Mouse (Mus musculus): ENCODE measurements around the gene Serpinb3b. TPM values are rescaled to one million over a fixed set of nuclear protein-coding genes. Genes with fewer than 3 reads are reported as not detected.

Serpinb3b gene
- not detected for polyA plus RNA-seq (2014; fragmentation: Illumina TruSeq; extraction: RNeasy Lipid Tissue Mini Kit (QIAGEN cat#74804); ENCODE audit: low read depth, low replicate concordance)

DNA sequence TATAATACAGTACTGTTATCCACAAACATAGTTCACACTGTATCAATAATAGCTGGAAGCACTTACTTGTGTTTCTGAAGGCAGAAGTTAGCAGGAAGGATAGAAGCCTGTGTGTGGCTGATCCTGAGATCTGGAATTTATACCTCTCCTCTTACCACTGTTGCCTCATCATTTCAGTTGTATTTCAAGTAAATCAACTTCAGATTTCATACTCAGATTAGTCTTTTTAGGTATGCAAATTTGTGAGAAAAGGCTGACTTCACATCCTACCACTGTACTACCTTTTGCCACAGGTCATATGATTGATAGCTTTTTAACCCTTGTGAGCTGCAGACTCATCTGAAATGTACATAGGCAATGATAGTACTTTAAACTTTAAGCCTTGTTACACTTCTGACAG lies at the start of gene Serpinb3b, which contains the start of gene Serpinb3c:
TSS of gene Serpinb3b (minus strand) at position 101 of the 400 bp plus-strand sequence.
TSS of gene Serpinb3c (minus strand) at position 111 of the 400 bp plus-strand sequence.

Other genes with a start within 250 kb of the Serpinb3b start
- not detected for gene Serpinb3a, start 226.1 kb downstream of the Serpinb3b start, polyA plus RNA-seq (2014; fragmentation: Illumina TruSeq; extraction: RNeasy Lipid Tissue Mini Kit (QIAGEN cat#74804); ENCODE audit: low read depth, low replicate concordance)
- gene Serpinb3d, start 194.9 kb downstream of the Serpinb3b start, polyA plus RNA-seq (2014; fragmentation: Illumina TruSeq; extraction: RNeasy Lipid Tissue Mini Kit (QIAGEN cat#74804); ENCODE audit: low read depth, low replicate concordance): not detected
- not detected for gene Serpinb3c, start within 50 bp of the Serpinb3b start, polyA plus RNA-seq (2014; fragmentation: Illumina TruSeq; extraction: RNeasy Lipid Tissue Mini Kit (QIAGEN cat#74804); ENCODE audit: low read depth, low replicate concordance)
- gene Serpinb11, start 82.8 kb upstream of the Serpinb3b start, polyA plus RNA-seq (2014; fragmentation: Illumina TruSeq; extraction: RNeasy Lipid Tissue Mini Kit (QIAGEN cat#74804); ENCODE audit: low read depth, low replicate concordance): not detected
- gene Serpinb7, start 121.3 kb upstream of the Serpinb3b start, polyA plus RNA-seq (2014; fragmentation: Illumina TruSeq; extraction: RNeasy Lipid Tissue Mini Kit (QIAGEN cat#74804); ENCODE audit: low read depth, low replicate concordance): not detected
- not detected for gene Serpinb2, start 233.1 kb upstream of the Serpinb3b start, polyA plus RNA-seq (2014; fragmentation: Illumina TruSeq; extraction: RNeasy Lipid Tissue Mini Kit (QIAGEN cat#74804); ENCODE audit: low read depth, low replicate concordance)

All from heart, adult 10 weeks (tissue).